Mouse (Mus musculus) kidney, adult 2 months (tissue): ENCODE measurements around the gene N4bp2. TPM values are rescaled to one million over a fixed set of nuclear protein-coding genes. Genes with fewer than 3 reads are reported as not detected.

Source experiments
- DNase-seq: peaks from one replicate; pipeline ENCODE4 v3.0.0; 2021
- H3K27ac ChIP-seq: fragments of 200-500 bp; 2 replicates; pipeline ENCODE4 v1.5.1; 2012; ENCODE audit warnings: low read depth, low read length, control low read depth, inconsistent platforms; ENCODE audit not compliant: insufficient read depth
- H3K27me3 ChIP-seq: fragments of 200-500 bp; replicated peaks from 2 replicates; pipeline ENCODE4 v1.6.1; 2012; ENCODE audit warnings: mild to moderate bottlenecking, moderate library complexity, low read length, inconsistent platforms; ENCODE audit not compliant: control insufficient read depth, insufficient read depth
- H3K36me3 ChIP-seq: fragments of 200-500 bp; 2 replicates; pipeline ENCODE4 v1.6.1; 2012; ENCODE audit warnings: mild to moderate bottlenecking, moderate library complexity, low read length, inconsistent platforms; ENCODE audit not compliant: control insufficient read depth, insufficient read depth
- H3K4me1 ChIP-seq: fragments of 200-500 bp; 2 replicates; pipeline ENCODE4 v1.6.1; 2011; ENCODE audit warnings: low read length; ENCODE audit not compliant: control insufficient read depth, insufficient read depth
- H3K4me3 ChIP-seq: fragments of 200-500 bp; 2 replicates; pipeline ENCODE4 v1.5.1; 2011; ENCODE audit warnings: mild to moderate bottlenecking, low read depth, low read length, control low read depth; ENCODE audit not compliant: insufficient read depth
- CTCF ChIP-seq: fragments of 200-500 bp; conservative IDR thresholded peaks from 2 replicates; pipeline ENCODE4 v1.5.1; 2011; ENCODE audit warnings: low read depth, mild to moderate bottlenecking, control low read depth, low read length, moderate library complexity, mixed read lengths; ENCODE audit not compliant: insufficient read depth, insufficient read length
- POLR2A ChIP-seq: fragments of 200-500 bp; IDR thresholded peaks from one replicate; pipeline ENCODE4 v1.6.1; 2011; ENCODE audit warnings: low read depth, low read length, control low read depth
- WGBS: fragments of 180-500 bp; shearing (Covaris S2); methylation state at CpG from one replicate; pipeline ENCODE4 v1.1.7; 2018; 5-methylcytosine and 5-hydroxymethylcytosine counted together
- polyA plus RNA-seq: library from polyadenylated mRNA; depleted of rRNA; stranded (reverse); fragments of >200 nt; gene quantifications from 2 replicates; pipeline ENCODE4 v1.2.3, GENCODE M21; 2012

N4bp2 gene
- polyA plus RNA-seq, 1 experiment: 3.8 TPM

- no peak overlapping the region for H3K4me3 ChIP-seq
- no peak overlapping the region for H3K27ac ChIP-seq
- no peak for DNase-seq
- 89% methylated on average over 8 of the region's 8 CpGs for WGBS
- no peaks in the 10 kb centered on the region for H3K36me3 ChIP-seq
- no peaks in the 10 kb centered on the region for H3K27me3 ChIP-seq
- no peak for TF ChIP-seq POLR2A
- TF ChIP-seq CTCF: no peak
- no peaks in the 10 kb centered on the region for H3K4me1 ChIP-seq
Observed at GRCm38 (mm10) chr5:65827102-65827501, 63.8 kb downstream of the N4bp2 start.

DNA sequence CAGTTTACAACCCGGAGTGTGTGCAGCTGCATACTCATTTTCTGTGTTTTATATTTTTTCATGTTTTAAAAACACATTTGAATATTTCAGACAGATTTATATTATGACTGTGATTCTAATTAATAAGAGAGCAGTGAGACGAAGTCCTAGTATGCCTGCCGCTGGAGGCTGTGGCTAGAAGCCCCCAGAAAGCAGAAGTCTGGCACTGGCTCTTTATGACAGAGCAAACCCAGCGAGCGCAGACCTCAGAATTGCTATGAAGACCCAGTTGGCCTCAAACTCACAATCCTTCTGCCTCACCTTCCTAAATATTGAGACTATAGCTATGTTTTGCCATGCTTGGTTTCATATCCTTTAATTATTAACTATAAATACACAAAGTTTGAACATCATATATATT lies 64.9 kb downstream of the N4bp2 start:
- no peak for DNase-seq
- Histone ChIP-seq H3K27ac (no peak overlapping the region), H3K4me3 (no peak overlapping the region), H3K27me3 (no peaks in the 10 kb centered on the region), H3K36me3 (no peaks in the 10 kb centered on the region), H3K4me1 (no peaks in the 10 kb centered on the region)
- no peak for TF ChIP-seq POLR2A
- no peak for TF ChIP-seq CTCF
- WGBS: 94% methylated on average over 5 of the region's 5 CpGs

DNA sequence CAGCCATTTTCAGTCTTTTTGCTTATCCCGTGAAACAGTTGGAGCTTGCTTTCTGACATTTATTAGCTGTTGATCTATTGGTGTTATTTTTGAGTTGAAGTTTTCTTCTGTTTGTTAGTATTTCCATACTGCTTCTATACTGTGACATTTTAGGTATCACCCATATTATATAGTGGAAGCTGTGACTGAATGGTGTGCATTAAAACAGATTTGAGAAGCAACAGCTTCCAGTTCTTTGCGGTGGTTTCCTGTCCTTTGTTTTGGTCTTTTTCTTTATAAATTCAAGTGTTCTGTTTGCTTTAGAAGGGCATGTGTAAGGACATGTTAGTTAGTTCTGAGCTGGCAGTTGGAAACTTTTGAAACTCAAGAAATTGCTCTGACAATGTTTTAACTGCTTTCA lies 65.7 kb downstream of the N4bp2 start:
- 63% methylated on average over 2 of the region's 2 CpGs for WGBS

GRCm38 (mm10) chr5:65831917-65832618 lies 68.7 kb downstream of the N4bp2 start:
- WGBS: 92% methylated on average over 11 of the region's 11 CpGs
- no peaks in the 10 kb centered on the region for H3K4me1 ChIP-seq
- no peaks in the 10 kb centered on the region for H3K36me3 ChIP-seq
- TF ChIP-seq CTCF (no peak), POLR2A (no peak)
- no peak for DNase-seq
- no peak overlapping the region for H3K27ac ChIP-seq
- H3K4me3 ChIP-seq: no peak overlapping the region
- no peaks in the 10 kb centered on the region for H3K27me3 ChIP-seq

More for the DNA sequence above, 65.7 kb downstream of the N4bp2 start:
- Histone ChIP-seq H3K27ac (no peak overlapping the region), H3K36me3 (no peaks in the 10 kb centered on the region), H3K4me1 (no peaks in the 10 kb centered on the region), H3K27me3 (no peaks in the 10 kb centered on the region), H3K4me3 (no peak overlapping the region)
- TF ChIP-seq POLR2A: no peak
- TF ChIP-seq CTCF: no peak
- no peak for DNase-seq

DNA sequence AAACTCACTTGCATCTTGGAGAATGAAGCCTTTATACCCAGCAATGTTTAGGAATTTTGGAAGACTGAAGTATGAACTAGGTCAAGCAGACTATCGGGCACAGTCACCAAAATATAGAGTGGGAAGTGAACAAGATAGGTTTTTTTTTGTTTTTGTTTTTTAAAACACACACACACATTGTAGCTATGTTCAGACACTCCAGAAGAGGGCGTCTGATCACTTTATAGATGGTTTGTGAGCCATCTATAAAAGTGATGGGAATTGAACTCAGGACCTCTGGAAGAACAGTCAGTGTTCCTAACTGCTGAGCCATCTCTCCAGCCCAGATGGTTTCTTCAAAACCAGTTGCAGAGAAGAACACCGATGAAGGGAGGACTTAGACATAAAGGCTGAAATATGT lies 69.8 kb downstream of the N4bp2 start:
- WGBS: 85% methylated on average over 3 of the region's 3 CpGs

GRCm38 (mm10) chr5:65833766-65834498 lies 70.6 kb downstream of the N4bp2 start:
- H3K4me3 ChIP-seq: no peak overlapping the region

More for the DNA sequence above, 69.8 kb downstream of the N4bp2 start:
- Histone ChIP-seq H3K36me3 (no peaks in the 10 kb centered on the region), H3K27me3 (no peaks in the 10 kb centered on the region), H3K4me3 (no peak overlapping the region), H3K27ac (no peak overlapping the region), H3K4me1 (no peaks in the 10 kb centered on the region)
- TF ChIP-seq POLR2A: no peak
- no peak for TF ChIP-seq CTCF
- no peak for DNase-seq

DNA sequence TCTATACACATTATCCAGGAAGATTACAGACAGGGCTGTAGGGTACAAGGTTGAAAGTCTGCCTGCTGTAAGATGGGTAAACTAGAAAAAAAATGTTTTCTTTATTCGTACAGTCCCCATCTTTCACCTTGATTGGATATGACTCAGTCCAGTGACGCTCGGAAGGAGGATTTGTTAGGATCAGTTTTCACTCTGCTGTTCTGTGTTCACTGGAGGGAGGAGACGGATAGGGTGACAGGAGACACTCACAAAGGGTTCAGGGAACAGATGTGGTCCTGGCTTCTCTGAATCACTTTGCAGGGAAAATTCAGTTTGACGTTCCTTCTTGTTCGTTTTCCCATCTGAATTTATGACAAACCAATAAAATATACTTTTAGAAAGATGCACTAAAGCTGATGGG lies 74.7 kb downstream of the N4bp2 start:
- no peak overlapping the region for H3K4me3 ChIP-seq
- no peak overlapping the region for H3K27ac ChIP-seq
- H3K36me3 ChIP-seq: no peaks in the 10 kb centered on the region
- 36% methylated on average over 6 of the region's 6 CpGs for WGBS
- H3K27me3 ChIP-seq: no peaks in the 10 kb centered on the region
- no peaks in the 10 kb centered on the region for H3K4me1 ChIP-seq
- no peak for TF ChIP-seq POLR2A
- no peak for TF ChIP-seq CTCF
- DNase-seq: no peak

More at GRCm38 (mm10) chr5:65833766-65834498, 70.6 kb downstream of the N4bp2 start:
- H3K27me3 ChIP-seq: no peaks in the 10 kb centered on the region
- H3K36me3 ChIP-seq: no peaks in the 10 kb centered on the region
- no peak for DNase-seq
- TF ChIP-seq CTCF (no peak), POLR2A (no peak)
- 91% methylated on average over 8 of the region's 8 CpGs for WGBS
- no peaks in the 10 kb centered on the region for H3K4me1 ChIP-seq
- no peak overlapping the region for H3K27ac ChIP-seq

DNA sequence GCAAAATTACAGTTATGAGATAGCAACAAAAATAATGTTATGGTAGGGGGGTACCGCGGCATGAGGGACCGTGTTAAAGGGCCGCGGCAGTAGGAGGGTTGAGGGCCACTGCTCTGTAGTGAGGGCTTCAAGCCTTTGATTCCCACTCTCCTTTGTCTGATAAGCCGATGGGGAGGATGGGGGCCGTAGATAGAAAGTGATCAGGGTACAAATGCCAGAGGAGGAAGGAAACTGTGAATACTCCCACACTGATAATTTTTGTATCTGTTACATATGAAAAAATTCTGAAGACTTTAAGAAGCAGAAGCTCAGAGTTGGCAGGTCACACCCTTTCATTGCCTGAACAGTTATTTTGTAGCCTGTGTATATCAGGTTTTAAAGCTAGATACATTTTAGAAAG lies 79.6 kb downstream of the N4bp2 start:
- H3K4me3 ChIP-seq: no peak overlapping the region
- H3K27ac ChIP-seq: no peak overlapping the region
- 92% methylated on average over 7 of the region's 7 CpGs for WGBS
- no peaks in the 10 kb centered on the region for H3K4me1 ChIP-seq
- H3K36me3 ChIP-seq: no peaks in the 10 kb centered on the region
- no peak for TF ChIP-seq CTCF
- no peak for TF ChIP-seq POLR2A
- DNase-seq: no peak
- H3K27me3 ChIP-seq: no peaks in the 10 kb centered on the region
